Mouse (Mus musculus) cerebellum, adult 11-12 months (tissue): ENCODE results near the gene Slc2a13.
A peak's percentile ranks its signal among the peaks of the same experiment; 100 is the strongest.

Experiments
- DNase-seq: peaks from one replicate; pipeline ENCODE4 v3.0.0; 2022

The Slc2a13 gene

GRCm38 (mm10) chr15:91495014-91495413, 78.0 kb downstream of the Slc2a13 start:
- no peak for DNase-seq

- DNase-seq, result no peak
Measured at GRCm38 (mm10) chr15:91479924-91480615, 93.0 kb downstream of the Slc2a13 start.

- DNase-seq, result peak; percentile 36
Measured at GRCm38 (mm10) chr15:91477766-91478165, 95.3 kb downstream of the Slc2a13 start.

GRCm38 (mm10) chr15:91473690-91474409, 99.2 kb downstream of the Slc2a13 start:
- no peak for DNase-seq

- no peak for DNase-seq
Measured at GRCm38 (mm10) chr15:91465331-91465730, 107.7 kb downstream of the Slc2a13 start.

- DNase-seq, result no peak
Measured at GRCm38 (mm10) chr15:91463857-91464435, 109.1 kb downstream of the Slc2a13 start.

- DNase-seq, result peak; percentile 85
Measured at GRCm38 (mm10) chr15:91463026-91463661, 109.9 kb downstream of the Slc2a13 start.

- no peak for DNase-seq
Measured at GRCm38 (mm10) chr15:91461940-91462339, 111.1 kb downstream of the Slc2a13 start.

GRCm38 (mm10) chr15:91457202-91457601, 115.9 kb downstream of the Slc2a13 start:
- no peak for DNase-seq

- DNase-seq, result peak; percentile 60
Measured at GRCm38 (mm10) chr15:91445399-91445798, 127.7 kb downstream of the Slc2a13 start.

- no peak for DNase-seq
Measured at GRCm38 (mm10) chr15:91443449-91443848, 129.6 kb downstream of the Slc2a13 start.

GRCm38 (mm10) chr15:91439883-91440282, 133.2 kb downstream of the Slc2a13 start:
- peak; percentile 50 for DNase-seq

GRCm38 (mm10) chr15:91425426-91425825, 147.6 kb downstream of the Slc2a13 start:
- no peak for DNase-seq

- DNase-seq, result no peak
Measured at GRCm38 (mm10) chr15:91406979-91407378, 166.1 kb downstream of the Slc2a13 start.

- no peak for DNase-seq
Measured at GRCm38 (mm10) chr15:91395165-91395564, 177.9 kb downstream of the Slc2a13 start.

GRCm38 (mm10) chr15:91383694-91384093, 189.4 kb downstream of the Slc2a13 start:
- no peak for DNase-seq

- DNase-seq, result no peak
Measured at GRCm38 (mm10) chr15:91382606-91383005, 190.5 kb downstream of the Slc2a13 start.

GRCm38 (mm10) chr15:91381864-91382263, 191.2 kb downstream of the Slc2a13 start:
- no peak for DNase-seq

- DNase-seq, result no peak
Measured at GRCm38 (mm10) chr15:91378751-91379325, 194.2 kb downstream of the Slc2a13 start.

GRCm38 (mm10) chr15:91377568-91377967, 195.5 kb downstream of the Slc2a13 start:
- DNase-seq, result no peak

GRCm38 (mm10) chr15:91377105-91377504, 196.0 kb downstream of the Slc2a13 start:
- DNase-seq, result no peak

GRCm38 (mm10) chr15:91374441-91374840, 198.6 kb downstream of the Slc2a13 start:
- DNase-seq, result no peak

GRCm38 (mm10) chr15:91373203-91373584, 199.9 kb downstream of the Slc2a13 start:
- peak; percentile 81 for DNase-seq
